Mouse (Mus musculus) MEL (cell line): ENCODE results near the gene Bahd1. TPM values are rescaled to one million over a fixed set of nuclear protein-coding genes. Genes with fewer than 3 reads are reported as not detected.

Experiments
- DNase-seq: peaks from one replicate; pipeline ENCODE4 v3.0.0; 2011; ENCODE audit warnings: low read depth, low spot score
- H3K27ac ChIP-seq: 2 replicates; pipeline ENCODE4 v1.5.1; 2012; ENCODE audit warnings: low read depth, mild to moderate bottlenecking, control low read depth, low read length, moderate library complexity; ENCODE audit not compliant: control insufficient read depth
- H3K27me3 ChIP-seq, 2 experiments: fragments of 150-350 bp in 1 of 2; sonication (generic) in 1 of 2; 2 replicates each; pipeline ENCODE4 v1.6.1; 2012; ENCODE audit warnings: low read length in 2 of 2, mild to moderate bottlenecking in 2 of 2, improper control_type of control experiment in 1 of 2, moderate library complexity in 1 of 2; ENCODE audit not compliant: insufficient read depth in 2 of 2, control insufficient read depth in 1 of 2
- H3K36me3 ChIP-seq, 2 experiments: 2 replicates each; pipeline ENCODE4 v1.6.1; 2012 to 2014; ENCODE audit warnings: low read length in 2 of 2, improper control_type of control experiment in 1 of 2, inconsistent platforms in 1 of 2, mild to moderate bottlenecking in 1 of 2; ENCODE audit not compliant: insufficient read depth in 2 of 2, control insufficient read depth in 1 of 2
- H3K4me1 ChIP-seq, 2 experiments: fragments of 150-350 bp in 1 of 2; sonication (generic) in 1 of 2; 2 replicates each; pipeline ENCODE4 v1.6.1; 2012; ENCODE audit warnings: low read length in 2 of 2, improper control_type of control experiment in 1 of 2, mild to moderate bottlenecking in 1 of 2; ENCODE audit not compliant: insufficient read depth in 2 of 2, control insufficient read depth in 1 of 2
- H3K4me3 ChIP-seq, 2 experiments: fragments of 150-350 bp in 1 of 2; sonication (generic) in 1 of 2; 2 replicates each; pipeline ENCODE4 v1.5.1; 2012; ENCODE audit warnings: low read depth in 2 of 2, low read length in 2 of 2, mild to moderate bottlenecking in 2 of 2, moderate library complexity in 2 of 2, control low read depth in 1 of 2, improper control_type of control experiment in 1 of 2; ENCODE audit not compliant: control insufficient read depth in 1 of 2, insufficient read depth in 1 of 2
- H3K79me2 ChIP-seq: 2 replicates; pipeline ENCODE4 v1.6.1; 2012; ENCODE audit warnings: mild to moderate bottlenecking, low read length, moderate library complexity; ENCODE audit not compliant: control insufficient read depth, poor library complexity, insufficient read depth
- H3K9ac ChIP-seq: 2 replicates; pipeline ENCODE4 v1.6.1; 2012; ENCODE audit warnings: low read depth, mild to moderate bottlenecking, control low read depth, low read length, moderate library complexity; ENCODE audit not compliant: control insufficient read depth, poor library complexity, severe bottlenecking
- H3K9me3 ChIP-seq: fragments of 150-350 bp; sonication (generic); replicated peaks from 2 replicates; pipeline ENCODE4 v1.6.1; 2012; ENCODE audit warnings: mild to moderate bottlenecking, low read length, improper control_type of control experiment, moderate library complexity; ENCODE audit not compliant: insufficient read depth
- BHLHE40 ChIP-seq: IDR thresholded peaks from 2 replicates; pipeline ENCODE4 v1.6.1; 2012; ENCODE audit warnings: low read depth, mild to moderate bottlenecking, inconsistent platforms, low read length, improper control_type of control experiment, borderline replicate concordance
- CHD2 ChIP-seq: IDR thresholded peaks from 2 replicates; pipeline ENCODE4 v1.6.1; 2011; ENCODE audit warnings: low read length, improper control_type of control experiment
- CTCF ChIP-seq, 3 experiments: IDR thresholded peaks in 2 of 3; conservative IDR thresholded peaks in 1 of 3; 2 replicates each; pipeline ENCODE4 v1.5.1; 2011 to 2012; ENCODE audit warnings: low read length in 3 of 3, low read depth in 2 of 3, mild to moderate bottlenecking in 2 of 3, improper control_type of control experiment in 1 of 3, inconsistent platforms in 1 of 3, mixed read lengths in 1 of 3, moderate library complexity in 1 of 3; ENCODE audit not compliant: control insufficient read depth in 1 of 3, insufficient read depth in 1 of 3, poor library complexity in 1 of 3, severe bottlenecking in 1 of 3
- ELF1 ChIP-seq: IDR thresholded peaks from 2 replicates; pipeline ENCODE4 v1.6.1; 2014; ENCODE audit warnings: low read depth, mild to moderate bottlenecking, inconsistent platforms, low read length, improper control_type of control experiment, moderate library complexity
- EP300 ChIP-seq, 2 experiments: IDR thresholded peaks; 2 replicates each; pipeline ENCODE4 v1.6.1; 2011; ENCODE audit warnings: improper control_type of control experiment in 2 of 2, low read length in 2 of 2, low read depth in 1 of 2, mild to moderate bottlenecking in 1 of 2
- ETS1 ChIP-seq: IDR thresholded peaks from 2 replicates; pipeline ENCODE4 v1.6.1; 2012; ENCODE audit warnings: low read depth, mild to moderate bottlenecking, inconsistent platforms, low read length, improper control_type of control experiment, moderate library complexity
- GABPA ChIP-seq: IDR thresholded peaks from 2 replicates; pipeline ENCODE4 v1.6.1; 2012; ENCODE audit warnings: low read depth, mild to moderate bottlenecking, inconsistent platforms, low read length, improper control_type of control experiment, moderate library complexity
- HCFC1 ChIP-seq: IDR thresholded peaks from 2 replicates; pipeline ENCODE4 v1.6.1; 2012; ENCODE audit warnings: low read depth, mild to moderate bottlenecking, inconsistent platforms, low read length, improper control_type of control experiment, moderate library complexity
- MAFK ChIP-seq: IDR thresholded peaks from 2 replicates; pipeline ENCODE4 v1.6.1; 2011; ENCODE audit warnings: low read depth, mild to moderate bottlenecking, low read length, improper control_type of control experiment, borderline replicate concordance
- MAX ChIP-seq: IDR thresholded peaks from 2 replicates; pipeline ENCODE4 v1.6.1; 2011; ENCODE audit warnings: low read length, improper control_type of control experiment
- MXI1 ChIP-seq: IDR thresholded peaks from 2 replicates; pipeline ENCODE4 v1.6.1; 2011; ENCODE audit warnings: mild to moderate bottlenecking, low read depth, low read length, improper control_type of control experiment
- NELFE ChIP-seq: IDR thresholded peaks from 2 replicates; pipeline ENCODE4 v1.6.1; 2011; ENCODE audit warnings: low read depth, low read length, improper control_type of control experiment
- NRF1 ChIP-seq: IDR thresholded peaks from 2 replicates; pipeline ENCODE4 v1.6.1; 2014; ENCODE audit warnings: low read depth, mild to moderate bottlenecking, inconsistent platforms, low read length, improper control_type of control experiment, moderate library complexity; ENCODE audit not compliant: poor library complexity, insufficient read depth, severe bottlenecking
- POLR2A ChIP-seq, 2 experiments: IDR thresholded peaks; 2 replicates each; pipeline ENCODE4 v1.6.1; 2011 to 2012; ENCODE audit warnings: low read length in 2 of 2, mild to moderate bottlenecking in 2 of 2, control low read depth in 1 of 2, improper control_type of control experiment in 1 of 2, low read depth in 1 of 2, moderate library complexity in 1 of 2; ENCODE audit not compliant: control insufficient read depth in 1 of 2, insufficient read depth in 1 of 2, poor library complexity in 1 of 2
- POLR2AphosphoS2 ChIP-seq: IDR thresholded peaks from 2 replicates; pipeline ENCODE4 v1.6.1; 2011; ENCODE audit warnings: low read length, improper control_type of control experiment
- RAD21 ChIP-seq: IDR thresholded peaks from 2 replicates; pipeline ENCODE4 v1.6.1; 2011; ENCODE audit warnings: mild to moderate bottlenecking, low read depth, low read length, improper control_type of control experiment
- RCOR1 ChIP-seq: IDR thresholded peaks from 2 replicates; pipeline ENCODE4 v1.6.1; 2012; ENCODE audit warnings: low read depth, mild to moderate bottlenecking, inconsistent platforms, low read length, improper control_type of control experiment
- SIN3A ChIP-seq: IDR thresholded peaks from 2 replicates; pipeline ENCODE4 v1.6.1; 2012; ENCODE audit warnings: low read length, improper control_type of control experiment, inconsistent platforms
- TBP ChIP-seq: IDR thresholded peaks from 2 replicates; pipeline ENCODE4 v1.8.0; 2011; ENCODE audit warnings: low read depth, low read length, improper control_type of control experiment
- TCF12 ChIP-seq: IDR thresholded peaks from 2 replicates; pipeline ENCODE4 v1.6.1; 2014; ENCODE audit warnings: low read depth, mild to moderate bottlenecking, inconsistent platforms, low read length, improper control_type of control experiment, moderate library complexity
- UBTF ChIP-seq: IDR thresholded peaks from 2 replicates; pipeline ENCODE4 v1.6.1; 2012; ENCODE audit warnings: low read depth, mild to moderate bottlenecking, inconsistent platforms, low read length, improper control_type of control experiment, moderate library complexity, borderline replicate concordance; ENCODE audit not compliant: insufficient read depth
- ZC3H11A ChIP-seq: IDR thresholded peaks from 2 replicates; pipeline ENCODE4 v1.6.1; 2012; ENCODE audit warnings: low read depth, mild to moderate bottlenecking, inconsistent platforms, low read length, improper control_type of control experiment
- ZMIZ1 ChIP-seq: IDR thresholded peaks from 2 replicates; pipeline ENCODE4 v1.6.1; 2012; ENCODE audit warnings: low read depth, mild to moderate bottlenecking, inconsistent platforms, low read length, improper control_type of control experiment, moderate library complexity
- polyA plus RNA-seq, 2 experiments: library from polyadenylated mRNA; stranded (reverse) in 1 of 2; unstranded in 1 of 2; fragments of >175 nt in 1 of 2; fragments of >200 nt in 1 of 2; gene quantifications; 2 replicates each; pipeline versions ENCODE4 v1.2.1 to v1.2.4; 2012; ENCODE audit warnings: low replicate concordance in 2 of 2, low read depth in 1 of 2; ENCODE audit not compliant: insufficient read length in 2 of 2, insufficient read depth in 1 of 2, missing spikeins in 1 of 2
- total RNA-seq: library from RNA; depleted of rRNA; stranded (reverse); fragments of 300-350 nt; gene quantifications from 2 replicates; pipeline ENCODE4 v1.2.3, GENCODE M21; 2012

Gene Bahd1
- total and polyA plus RNA-seq, 3 experiments = 8.0 to 24.7 TPM; not detected in 1

DNA sequence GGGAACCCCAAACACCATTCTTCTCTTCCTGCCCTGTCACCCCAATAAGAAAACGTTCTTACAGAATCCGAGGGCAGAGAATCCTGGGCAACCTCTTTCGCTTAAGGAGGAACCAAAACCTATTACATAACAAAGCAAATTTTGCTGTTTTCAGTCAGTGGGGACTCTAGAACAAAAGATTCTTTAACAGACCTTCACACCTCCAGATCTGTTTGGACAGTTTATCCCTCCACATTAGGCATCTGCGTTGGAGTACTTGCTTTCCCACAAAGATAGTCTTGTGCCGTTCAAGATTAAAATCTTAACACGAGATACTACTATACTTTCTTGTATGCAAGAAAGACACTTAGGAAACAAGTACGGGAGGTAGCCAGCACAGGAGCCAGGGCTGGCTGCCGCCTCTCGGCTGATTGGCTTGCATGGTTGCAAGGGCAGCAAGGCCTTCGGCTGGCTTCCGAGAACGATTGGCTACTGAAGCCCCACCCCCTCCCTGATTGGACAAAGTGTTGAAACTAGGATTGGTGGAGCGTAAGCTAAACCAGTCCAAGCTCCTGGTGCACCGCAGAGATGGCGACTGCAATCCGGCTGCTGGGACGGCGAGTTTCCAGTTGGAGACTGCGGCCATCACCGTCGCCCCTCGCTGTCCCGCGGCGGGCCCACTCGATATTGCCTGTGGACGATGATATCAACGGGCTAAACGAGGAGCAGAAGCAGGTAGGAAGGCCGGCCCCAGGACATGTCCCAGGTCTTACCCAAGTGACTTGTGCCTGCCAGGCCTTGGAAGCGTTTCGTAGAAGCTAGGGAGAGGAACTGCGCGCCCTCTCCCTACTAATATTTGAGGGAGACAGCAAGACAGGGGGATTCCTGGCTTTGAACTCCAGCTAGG is 38.5 kb upstream of the Bahd1 start, which contains the start of gene Ivd:
TSS of gene Ivd (plus strand) at position 501 of the 886 bp plus-strand sequence.
- Histone ChIP-seq H3K27me3 (no peaks in the 10 kb centered on the region), H3K4me3 (peak within 1 kb of the TSS; percentile 86 to 93), H3K4me1 (peaks cover 0 to 5% of the 10 kb centered on the region in 2 experiments; a peak in 2 of 4 replicates), H3K9me3 (no peaks in the 10 kb centered on the region), H3K9ac (peak within 1 kb of the TSS; percentile 77), H3K79me2 (peaks cover 3% of the 10 kb centered on the region; the same call in 1 of the 2 replicates), H3K36me3 (no peaks in the 10 kb centered on the region; a peak in 1 of 4 replicates)
- peak; percentile 99 for DNase-seq
- TF ChIP-seq ZC3H11A = no peak
- peak; percentile 39; the same call in 1 of the 2 replicates for TF ChIP-seq ETS1
- peak; percentile 71; the same call in 1 of the 2 replicates for TF ChIP-seq SIN3A
- TF ChIP-seq NRF1 = no peak
- peak; percentile 67; the same call in 1 of the 2 replicates for TF ChIP-seq POLR2AphosphoS2
- 0 out of 4 replicates have a peak, but pooled peaks of 1 of the 2 experiments have one; percentile 20 for TF ChIP-seq EP300 (IDR thresholded peaks at IDR 0.05; ENCODE audit: low read depth in 1 of 2, low read length in 2 of 2)
- no peak for TF ChIP-seq ZMIZ1
- TF ChIP-seq CTCF (IDR thresholded peaks at IDR 0.05 in 2 of 3, conservative IDR thresholded peaks at IDR 0.05 in 1 of 3; ENCODE audit: control insufficient read depth in 1 of 3, insufficient read depth in 1 of 3, low read depth in 2 of 3, low read length in 3 of 3, poor library complexity in 1 of 3, severe bottlenecking in 1 of 3) = no peak
- TF ChIP-seq CHD2 = peak; percentile 77
- no peak for TF ChIP-seq MAFK
- no peak for TF ChIP-seq RAD21
- TF ChIP-seq TBP = peak; percentile 24; the same call in 1 of the 2 replicates
- TF ChIP-seq MAX = peak; percentile 35; the same call in 1 of the 2 replicates
- no peak for TF ChIP-seq UBTF
- peak; percentile 18; the same call in 1 of the 2 replicates for TF ChIP-seq MXI1
- TF ChIP-seq BHLHE40 = 0 out of 2 replicates have a peak, but pooled peaks have one; percentile 9
- TF ChIP-seq GABPA = no peak
- TF ChIP-seq POLR2A (IDR thresholded peaks at IDR 0.05; ENCODE audit: control insufficient read depth in 1 of 2, insufficient read depth in 1 of 2, low read depth in 1 of 2, low read length in 2 of 2, poor library complexity in 1 of 2) = peak; percentile 73 to 87; a peak in 3 of 4 replicates
- peak; percentile 71 for TF ChIP-seq NELFE
- TF ChIP-seq RCOR1 = no peak
- TF ChIP-seq TCF12 = peak; percentile 32; the same call in 1 of the 2 replicates
- peak; percentile 69; the same call in 1 of the 2 replicates for TF ChIP-seq HCFC1
- TF ChIP-seq ELF1 = no peak
- TF ChIP-seq, all 39 proteins: peak for 13
- H3K27ac ChIP-seq = 0 out of 2 replicates have a peak within 1 kb of the TSS, but pooled peaks have one; percentile 39
